Mouse (Mus musculus): ENCODE data around the gene Oxnad1. TPM values are rescaled to one million over a fixed set of nuclear protein-coding genes. Genes with fewer than 3 reads are reported as not detected.

The Oxnad1 gene
- total and polyA plus RNA-seq, 3 experiments = 47.6 to 111 (median 77.7) TPM

- peaks cover 2% of the 10 kb centered on the region for H3K9me3 ChIP-seq (replicated peaks; ENCODE audit: low read length)
- dilution Hi-C loops (cut with MboI; ENCODE audit: extremely low pct_ligation_motif_present, extremely low pct_unique_long_range_greater_than_20kb, low sequenced_read_pairs) (no loop called here), in situ Hi-C loops (cut with MboI; ENCODE audit: low pct_ligation_motif_present, low pct_unique_long_range_greater_than_20kb, low sequenced_read_pairs) (loop anchor here (10.0 kb wide), 1 partner anchor 426 kb away; no protein-coding TSS in a partner anchor)
- no peak overlapping the region for H3K4me2 ChIP-seq (ENCODE audit: insufficient read depth, low read depth, poor library complexity, severe bottlenecking)
- peaks cover 4% of the 10 kb centered on the region for H3K79me2 ChIP-seq (replicated peaks; ENCODE audit: control insufficient read depth, extremely low read depth, insufficient read depth, poor library complexity, severe bottlenecking)
- no peak overlapping the region for H3K9ac ChIP-seq (ENCODE audit: insufficient read depth, low read depth)
- H3K27me3 ChIP-seq (replicated peaks) = no peaks in the 10 kb centered on the region
- no peak overlapping the region for H3K4me3 ChIP-seq (replicated peaks in 1 of 3; ENCODE audit: low read depth in 2 of 3, low read length in 2 of 3, poor library complexity in 1 of 3)
- H3K4me1 ChIP-seq (ENCODE audit: control insufficient read depth in 1 of 2, insufficient read depth in 2 of 2) = peaks cover 0 to 24% of the 10 kb centered on the region in 2 experiments; a peak in 2 of 4 replicates
- H3K27ac ChIP-seq (ENCODE audit: insufficient read depth, low read depth) = no peak overlapping the region
- no peak for TF ChIP-seq POLR2A (IDR thresholded peaks at IDR 0.05; ENCODE audit: low read depth, low read length)
- no peak for TF ChIP-seq HCFC1 (IDR thresholded peaks at IDR 0.05; ENCODE audit: low read depth, low read length)
- no peak for TF ChIP-seq MAFK (IDR thresholded peaks at IDR 0.05; ENCODE audit: insufficient replicate concordance, low read length)
- no peak for TF ChIP-seq MYC (IDR thresholded peaks at IDR 0.05; ENCODE audit: low read depth, low read length)
- no peak for TF ChIP-seq ETS1 (conservative IDR thresholded peaks at IDR 0.05; ENCODE audit: low read depth, low read length)
- TF ChIP-seq UBTF (IDR thresholded peaks at IDR 0.05; ENCODE audit: low read depth, low read length) = no peak
- TF ChIP-seq CTCF (conservative IDR thresholded peaks at IDR 0.05 in 1 of 2, IDR thresholded peaks at IDR 0.05 in 1 of 2; ENCODE audit: low read depth in 2 of 2, low read length in 2 of 2) = no peak
- no peak for TF ChIP-seq MEF2A (IDR thresholded peaks at IDR 0.05; ENCODE audit: borderline replicate concordance, low read depth, low read length)
- TF ChIP-seq TBP (conservative IDR thresholded peaks at IDR 0.05; ENCODE audit: low read depth, low read length) = no peak
- no peak for TF ChIP-seq E2F4 (IDR thresholded peaks at IDR 0.05; ENCODE audit: insufficient replicate concordance, low read depth, low read length)
- TF ChIP-seq EP300 (IDR thresholded peaks at IDR 0.05; ENCODE audit: low read length) = no peak
- no peak for TF ChIP-seq ZNF384 (IDR thresholded peaks at IDR 0.05; ENCODE audit: low read depth, low read length)
- TF ChIP-seq RCOR1 (conservative IDR thresholded peaks at IDR 0.05; ENCODE audit: low read depth, low read length) = no peak
- no peak for TF ChIP-seq BHLHE40 (IDR thresholded peaks at IDR 0.05; ENCODE audit: low read depth, low read length)
- no peak for TF ChIP-seq NRF1 (IDR thresholded peaks at IDR 0.05; ENCODE audit: low read depth, low read length)
- TF ChIP-seq ZMIZ1 (IDR thresholded peaks at IDR 0.05; ENCODE audit: low read depth, low read length) = no peak
- no peak for TF ChIP-seq PAX5 (IDR thresholded peaks at IDR 0.05; ENCODE audit: low read length)
- no peak for TF ChIP-seq GABPA (IDR thresholded peaks at IDR 0.05; ENCODE audit: insufficient replicate concordance, low read depth, low read length)
- DNase-seq (ENCODE audit: extremely low read depth) = no peak
- peaks cover 12 to 29% of the 10 kb centered on the region in 2 experiments for H3K36me3 ChIP-seq (replicated peaks in 1 of 2; ENCODE audit: control insufficient read depth in 1 of 2, insufficient read depth in 1 of 2, low read length in 1 of 2)
Observed at GRCm38 (mm10) chr14:32081026-32081425, 4.1 kb upstream of the Oxnad1 start.

GRCm38 (mm10) chr14:32082891-32083290 lies 2.3 kb upstream of the Oxnad1 start:
- no peak for TF ChIP-seq USF2 (conservative IDR thresholded peaks at IDR 0.05; ENCODE audit: low read depth, low read length)
- TF ChIP-seq CTCF (conservative IDR thresholded peaks at IDR 0.05 in 1 of 2, IDR thresholded peaks at IDR 0.05 in 1 of 2; ENCODE audit: low read depth in 2 of 2, low read length in 2 of 2) = no peak
- TF ChIP-seq KAT2A (IDR thresholded peaks at IDR 0.05; ENCODE audit: insufficient replicate concordance, low read length) = no peak
- no peak for TF ChIP-seq NELFE (IDR thresholded peaks at IDR 0.05; ENCODE audit: low read depth, low read length)
- no peak for TF ChIP-seq SMC3 (IDR thresholded peaks at IDR 0.05; ENCODE audit: low read depth, low read length)
- TF ChIP-seq MXI1 (IDR thresholded peaks at IDR 0.05; ENCODE audit: low read depth, low read length) = no peak
- no peak for TF ChIP-seq E2F4 (IDR thresholded peaks at IDR 0.05; ENCODE audit: insufficient replicate concordance, low read depth, low read length)
- no peak for TF ChIP-seq CHD1 (IDR thresholded peaks at IDR 0.05; ENCODE audit: low read depth, low read length)
- Histone ChIP-seq H3K27ac (ENCODE audit: insufficient read depth, low read depth) (no peak overlapping the region), H3K9ac (ENCODE audit: insufficient read depth, low read depth) (no peak overlapping the region), H3K4me3 (replicated peaks in 1 of 3; ENCODE audit: low read depth in 2 of 3, low read length in 2 of 3, poor library complexity in 1 of 3) (no peak overlapping the region), H3K36me3 (replicated peaks in 1 of 2; ENCODE audit: control insufficient read depth in 1 of 2, insufficient read depth in 1 of 2, low read length in 1 of 2) (peaks cover 12 to 29% of the 10 kb centered on the region in 2 experiments), H3K27me3 (replicated peaks) (no peaks in the 10 kb centered on the region), H3K4me2 (ENCODE audit: insufficient read depth, low read depth, poor library complexity, severe bottlenecking) (no peak overlapping the region), H3K79me2 (replicated peaks; ENCODE audit: control insufficient read depth, extremely low read depth, insufficient read depth, poor library complexity, severe bottlenecking) (peaks cover 12% of the 10 kb centered on the region), H3K9me3 (replicated peaks; ENCODE audit: low read length) (peaks cover 2% of the 10 kb centered on the region), H3K4me1 (ENCODE audit: control insufficient read depth in 1 of 2, insufficient read depth in 2 of 2) (peaks cover 0 to 10% of the 10 kb centered on the region in 2 experiments; a peak in 2 of 4 replicates)
- no peak for DNase-seq (ENCODE audit: extremely low read depth)
- in situ Hi-C loops (cut with MboI; ENCODE audit: low pct_ligation_motif_present, low pct_unique_long_range_greater_than_20kb, low sequenced_read_pairs) = loop anchor here (10.0 kb wide), 1 partner anchor 428 kb away; no protein-coding TSS in a partner anchor
- dilution Hi-C loops (cut with MboI; ENCODE audit: extremely low pct_ligation_motif_present, extremely low pct_unique_long_range_greater_than_20kb, low sequenced_read_pairs) = no loop called here
